Mouse (Mus musculus) E14TG2a.4 (cell line): ENCODE data around the gene Kif5c.

Source experiments
- CTCF ChIP-seq: conservative IDR thresholded peaks from 2 replicates; pipeline ENCODE4 v1.5.1; 2014; ENCODE audit warnings: low read length
- NANOG ChIP-seq: IDR thresholded peaks from 2 replicates; pipeline ENCODE4 v1.6.1; 2014; ENCODE audit warnings: borderline replicate concordance, low read length, mixed read lengths
- POU5F1 ChIP-seq: IDR thresholded peaks from 2 replicates; pipeline ENCODE4 v1.6.1; 2014; ENCODE audit warnings: low read length, borderline replicate concordance

DNA sequence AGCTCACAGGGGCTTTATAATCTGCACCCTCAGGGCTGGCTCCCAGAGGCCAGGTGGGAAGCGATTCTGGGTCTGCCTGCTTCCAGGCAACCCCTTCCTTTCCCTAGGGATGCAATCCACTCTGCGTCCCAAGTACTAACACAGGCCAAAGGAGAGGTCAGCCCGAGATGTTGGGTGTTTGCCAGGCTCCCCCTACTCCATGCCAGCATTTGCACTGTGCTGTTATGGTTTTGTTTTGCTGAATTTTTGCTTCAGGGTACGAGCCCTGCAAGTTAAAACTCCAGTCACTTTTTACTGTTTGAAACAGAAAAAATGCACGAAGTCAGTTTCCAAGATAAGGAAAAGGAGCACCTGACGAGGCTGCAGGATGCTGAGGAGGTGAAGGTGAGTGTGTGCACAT, 121.9 kb downstream of the Kif5c start:
- TF ChIP-seq CTCF (no peak), POU5F1 (no peak), NANOG (no peak)
